Mouse (Mus musculus): ENCODE data around the gene Rnf224. TPM values are rescaled to one million over a fixed set of nuclear protein-coding genes. Genes with fewer than 3 reads are reported as not detected.

The Rnf224 gene
- total RNA-seq, 2 experiments from 2014 or later, result not detected

DNA sequence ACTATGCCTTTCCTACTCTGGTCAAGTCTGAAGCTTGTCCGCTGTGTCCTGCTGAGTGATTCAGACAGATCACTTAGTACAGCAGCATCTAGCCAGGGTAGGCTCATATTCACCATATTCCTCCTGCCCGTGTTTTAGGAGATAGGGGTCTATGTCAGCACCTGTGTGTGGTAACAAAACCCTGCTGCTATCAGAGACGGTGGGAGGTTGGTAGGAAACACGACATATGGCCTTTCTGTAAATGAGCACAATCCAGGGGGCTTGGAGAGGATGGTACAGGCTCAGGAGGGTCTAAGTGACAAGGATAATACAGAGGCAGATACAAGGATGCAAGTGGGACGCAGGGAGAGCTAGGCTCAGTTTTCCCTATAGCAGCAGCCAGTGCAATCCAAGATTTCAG is 7.0 kb downstream of the Rnf224 start:
- DNase-seq, result no peak
- H3K27ac ChIP-seq, result peak overlapping the region; percentile 98; the same call in 1 of the 2 replicates
- no peak overlapping the region for H3K4me3 ChIP-seq
- intact Hi-C loops (cut with DNase I), result loop anchor here (5.0 kb wide), 1 partner anchor 63 kb away; no protein-coding TSS in a partner anchor
- TF ChIP-seq CTCF (IDR thresholded peaks at IDR 0.05), result no peak

DNA sequence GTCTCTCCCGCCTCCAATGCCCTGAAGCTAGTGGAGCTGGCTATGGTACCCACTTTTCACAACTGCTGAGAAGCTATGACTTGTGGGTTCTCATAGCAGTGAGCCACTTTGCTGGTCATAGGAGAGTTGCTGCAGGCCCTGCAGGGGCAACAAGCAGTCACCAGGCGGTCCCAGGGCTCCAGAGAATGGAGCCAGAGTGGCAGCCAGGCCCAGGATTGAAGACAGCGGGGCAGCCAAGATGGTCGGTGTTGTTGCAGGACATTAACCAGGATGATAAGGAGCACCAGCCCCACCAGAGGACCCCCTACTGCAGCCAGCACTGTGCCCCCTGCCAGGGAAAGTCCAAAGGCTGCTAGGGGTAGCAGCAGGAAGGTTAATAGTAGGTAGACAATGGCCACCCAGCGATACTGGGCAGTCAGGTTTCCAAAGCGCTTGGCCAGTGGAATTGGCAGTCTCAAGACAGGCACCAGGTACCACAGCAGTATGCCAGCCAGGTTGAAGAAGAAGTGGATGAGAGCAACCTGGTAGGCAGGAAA is 7.5 kb downstream of the Rnf224 start:
- intact Hi-C loops (cut with DNase I), result loop anchor here (1.0 to 5.0 kb wide), 3 partner anchors 26 to 63 kb away; partner anchors contain the start of gene Tmem203
- Histone ChIP-seq H3K27ac (peak overlapping the region; percentile 98), H3K4me3 (peak overlapping the region; percentile 61)
- no peak for DNase-seq
- TF ChIP-seq CTCF (IDR thresholded peaks at IDR 0.05), result no peak

DNA sequence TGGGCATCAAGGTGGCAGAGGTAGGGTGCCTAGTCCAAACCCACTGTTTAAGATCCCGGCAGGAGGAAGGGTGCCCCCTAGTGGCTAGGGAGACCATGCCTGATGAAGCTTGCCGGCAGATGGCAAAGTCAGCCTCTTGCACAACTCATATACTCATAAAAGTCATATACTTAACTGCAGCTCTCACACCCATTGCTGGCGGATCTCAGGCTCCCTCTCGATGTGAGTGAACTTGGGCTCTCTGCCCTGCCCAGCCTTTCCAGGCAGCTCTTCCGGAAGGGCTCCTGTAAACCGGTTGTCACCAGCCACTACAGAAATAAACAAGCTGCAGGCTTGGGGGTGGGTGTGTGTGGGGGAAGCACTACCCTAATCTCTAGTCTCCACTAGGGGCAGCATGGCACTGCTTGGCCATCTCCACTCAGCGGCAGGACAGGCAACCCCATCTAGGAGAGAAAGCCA is 8.1 kb downstream of the Rnf224 start:
- peak; percentile 91 for DNase-seq
- TF ChIP-seq CTCF (IDR thresholded peaks at IDR 0.05), result peak; percentile 73
- Histone ChIP-seq H3K27ac (peak overlapping the region; percentile 98), H3K4me3 (peak overlapping the region; percentile 61)
- intact Hi-C loops (cut with DNase I), result loop anchor here (1.0 to 5.0 kb wide), 3 partner anchors 27 to 64 kb away; partner anchors contain the start of gene Tmem203

DNA sequence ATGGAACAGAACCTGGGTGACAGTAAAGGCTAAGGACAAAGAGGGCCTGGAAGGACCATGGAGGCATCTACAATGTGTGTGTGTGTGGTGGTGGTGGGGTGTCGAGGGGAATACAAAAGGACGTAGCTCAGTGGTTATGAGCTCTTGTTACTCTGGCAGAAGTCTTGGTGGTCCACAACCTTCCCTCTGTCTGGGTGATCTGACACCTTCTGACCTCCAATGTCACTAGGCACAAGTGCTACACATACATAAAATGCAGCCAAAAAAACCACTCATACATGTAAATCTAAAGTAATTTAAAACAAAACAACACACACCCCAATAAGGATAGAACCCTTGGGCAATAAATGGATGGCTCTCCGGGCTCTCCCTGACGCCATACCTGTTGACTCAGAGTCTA is 9.2 kb downstream of the Rnf224 start:
- H3K27ac ChIP-seq, result peak overlapping the region; percentile 98
- DNase-seq, result no peak
- intact Hi-C loops (cut with DNase I), result loop anchor here (5.0 kb wide), 1 partner anchor 65 kb away; no protein-coding TSS in a partner anchor
- TF ChIP-seq CTCF (IDR thresholded peaks at IDR 0.05), result no peak
- no peak overlapping the region for H3K4me3 ChIP-seq

DNA sequence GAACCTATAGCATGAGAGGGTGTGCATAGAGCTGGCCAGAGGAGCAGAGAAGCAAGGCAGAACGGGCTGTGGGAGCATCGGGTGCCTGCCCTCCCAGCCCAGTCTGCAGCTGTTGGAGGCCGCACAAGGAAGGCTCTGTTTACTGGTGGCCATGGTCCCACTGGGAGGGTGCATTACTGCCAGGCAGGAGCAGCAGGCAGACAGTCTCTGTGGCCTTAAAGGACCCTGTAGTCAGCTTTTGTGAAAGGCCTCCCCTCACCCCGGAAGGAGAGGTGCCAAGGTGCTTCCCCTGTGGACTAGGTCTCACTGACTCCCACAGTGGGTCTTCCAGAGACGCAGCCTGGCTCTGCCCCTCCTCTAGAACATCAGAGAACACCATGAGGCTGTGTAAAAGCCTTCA is 9.7 kb downstream of the Rnf224 start:
- no peak for TF ChIP-seq CTCF (IDR thresholded peaks at IDR 0.05)
- peak overlapping the region; percentile 26; the same call in 1 of the 2 replicates for H3K4me3 ChIP-seq
- peak; percentile 83 for DNase-seq
- peak overlapping the region; percentile 98 for H3K27ac ChIP-seq
- intact Hi-C loops (cut with DNase I), result loop anchor here (5.0 kb wide), 1 partner anchor 65 kb away; no protein-coding TSS in a partner anchor

DNA sequence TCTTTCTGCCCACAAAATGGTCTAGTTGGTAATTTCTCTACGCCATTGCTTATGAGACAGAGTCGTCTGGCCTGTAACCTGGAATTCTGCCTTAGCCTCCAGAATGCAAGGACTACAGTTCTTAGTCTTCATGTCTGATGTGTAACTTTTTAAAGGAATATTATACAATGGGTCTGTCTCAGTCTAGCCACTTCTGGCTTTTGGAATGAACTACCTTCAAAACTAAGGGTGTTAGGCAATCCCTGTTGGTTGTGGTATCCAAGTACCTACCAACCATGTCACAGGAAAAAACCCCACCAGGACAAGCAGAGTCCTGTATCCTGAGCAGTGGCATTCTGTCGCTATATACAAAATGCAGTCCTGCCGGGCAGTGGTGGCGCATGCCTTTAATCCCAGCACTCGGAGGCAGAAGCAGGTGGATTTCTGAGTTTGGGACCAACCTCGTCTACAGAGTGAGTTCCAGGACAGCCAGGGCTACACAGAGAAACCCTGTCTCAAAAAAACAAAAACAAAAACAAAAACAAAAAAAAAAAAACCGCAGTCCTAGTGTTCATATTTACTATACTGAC is 10.7 kb downstream of the Rnf224 start:
- peak overlapping the region; percentile 98 for H3K27ac ChIP-seq
- intact Hi-C loops (cut with DNase I), result loop anchor here (5.0 kb wide), 1 partner anchor 66 kb away; no protein-coding TSS in a partner anchor
- DNase-seq, result no peak
- H3K4me3 ChIP-seq, result peak overlapping the region; percentile 72
- TF ChIP-seq CTCF (IDR thresholded peaks at IDR 0.05), result no peak

DNA sequence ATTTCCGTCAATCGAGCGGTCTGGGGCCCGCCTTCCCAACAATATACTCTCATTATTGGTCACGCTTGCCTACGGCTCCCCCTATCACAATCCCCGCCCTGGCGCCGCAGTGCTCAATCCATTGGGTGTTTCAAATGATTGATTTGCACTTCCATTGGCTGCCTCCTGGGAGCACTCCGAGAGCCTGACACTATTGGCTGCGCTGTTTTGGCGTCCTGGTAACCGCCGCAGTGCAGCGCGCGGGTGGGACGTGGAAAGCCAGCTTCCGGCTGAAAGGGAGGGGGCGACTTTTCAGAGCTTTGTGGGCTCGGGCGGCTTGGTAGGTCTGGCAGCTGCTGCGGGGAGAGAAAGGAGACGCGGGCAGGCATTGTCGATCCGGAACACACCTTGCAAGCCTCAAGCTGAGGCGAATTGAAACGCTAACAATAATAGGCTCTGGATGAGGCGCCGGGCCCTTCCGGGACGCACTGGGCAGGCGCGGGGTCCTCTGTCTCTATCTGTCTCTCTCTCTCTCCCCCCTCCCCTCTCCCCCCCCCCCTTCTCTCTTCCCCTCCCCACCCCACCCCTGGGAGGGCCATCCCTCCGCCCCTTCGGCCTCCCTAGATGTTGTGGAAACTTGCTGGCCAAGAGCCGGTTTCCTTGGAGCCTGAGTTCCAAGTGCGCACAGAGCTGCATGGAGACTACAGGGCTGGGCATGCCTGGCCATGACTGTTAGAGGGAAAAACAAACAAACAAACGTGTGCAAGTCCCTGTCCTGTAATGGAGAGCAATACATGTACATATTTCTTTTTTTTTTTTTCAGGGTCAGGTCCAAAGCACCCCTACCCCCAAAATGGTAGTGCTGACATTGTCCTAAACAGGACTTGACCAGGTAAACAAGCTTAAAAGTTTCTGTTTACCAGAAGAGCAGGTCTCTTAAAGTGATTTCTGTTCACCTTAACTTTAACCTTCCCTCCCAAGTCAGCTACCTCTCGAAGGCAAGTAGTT is 11.5 kb downstream of the Rnf224 start:
- DNase-seq, result peak; percentile 99
- no peak for TF ChIP-seq CTCF (IDR thresholded peaks at IDR 0.05)
- Histone ChIP-seq H3K27ac (peak overlapping the region; percentile 98), H3K4me3 (peak overlapping the region; percentile 93)
- intact Hi-C loops (cut with DNase I), result loop anchor here (5.0 kb wide), 1 partner anchor 67 kb away; no protein-coding TSS in a partner anchor

DNA sequence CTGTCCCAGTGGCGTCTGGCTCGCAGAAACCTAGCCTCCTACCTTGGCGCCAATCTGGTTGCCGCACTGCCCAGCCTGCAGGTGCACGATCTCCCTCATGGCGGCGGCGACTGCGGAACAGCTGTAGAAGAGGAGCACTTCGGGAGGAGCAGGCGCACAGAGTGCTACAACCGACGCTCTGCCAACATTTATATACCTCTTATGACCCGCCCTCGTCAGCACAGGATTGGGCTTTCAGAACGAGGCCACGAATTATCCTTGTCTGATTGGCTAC is 12.2 kb downstream of the Rnf224 start, which contains the start of gene Tubb4b:
Tubb4b (minus strand) TSS at position 211 of the 274 bp plus-strand sequence.
- peak within 1 kb of the TSS; percentile 98 for H3K27ac ChIP-seq
- no peak for DNase-seq
- TF ChIP-seq CTCF (IDR thresholded peaks at IDR 0.05), result peak; percentile 37; the same call in 1 of the 2 replicates
- H3K4me3 ChIP-seq, result peak within 1 kb of the TSS; percentile 93
- intact Hi-C loops (cut with DNase I), result no loop called here

DNA sequence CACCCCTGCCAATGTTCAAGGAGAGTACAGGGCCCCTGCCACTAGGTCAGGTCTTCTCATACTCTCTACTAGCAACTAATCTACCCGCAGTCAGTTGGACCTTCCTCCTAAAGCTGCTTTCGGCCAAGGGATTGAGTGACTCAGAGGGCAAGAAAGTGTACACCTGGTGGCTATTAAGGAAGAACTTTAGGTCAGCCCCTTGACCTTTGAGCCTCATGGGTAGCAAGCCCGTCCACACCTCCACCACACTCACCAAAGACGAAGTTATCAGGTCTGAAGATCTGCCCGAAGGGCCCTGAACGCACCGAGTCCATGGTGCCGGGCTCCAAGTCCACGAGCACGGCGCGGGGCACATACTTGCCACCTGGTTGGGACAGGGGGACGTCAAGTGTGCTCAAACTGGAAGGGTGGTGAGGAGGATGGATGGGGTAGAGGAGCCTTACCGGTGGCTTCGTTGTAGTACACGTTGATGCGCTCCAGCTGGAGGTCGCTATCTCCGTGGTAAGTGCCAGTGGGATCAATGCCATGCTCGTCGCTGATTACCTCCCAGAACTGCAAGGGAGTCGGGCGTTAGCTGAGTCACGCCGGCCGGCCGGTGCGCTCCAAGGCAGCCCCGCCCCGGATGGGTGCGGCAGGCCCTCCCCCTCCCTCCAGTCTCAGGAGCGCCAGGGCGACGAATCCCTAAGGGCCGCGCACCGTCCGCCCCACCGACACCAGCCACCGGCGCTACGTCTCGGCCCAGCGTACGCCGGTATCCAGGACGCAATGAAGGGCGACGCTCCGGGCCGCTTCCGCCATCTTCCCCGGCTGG is 12.7 kb downstream of the Rnf224 start:
- Histone ChIP-seq H3K27ac (peak overlapping the region; percentile 97), H3K4me3 (peak overlapping the region; percentile 93)
- intact Hi-C loops (cut with DNase I), result no loop called here
- peak; percentile 94 for DNase-seq
- TF ChIP-seq CTCF (IDR thresholded peaks at IDR 0.05), result no peak

DNA sequence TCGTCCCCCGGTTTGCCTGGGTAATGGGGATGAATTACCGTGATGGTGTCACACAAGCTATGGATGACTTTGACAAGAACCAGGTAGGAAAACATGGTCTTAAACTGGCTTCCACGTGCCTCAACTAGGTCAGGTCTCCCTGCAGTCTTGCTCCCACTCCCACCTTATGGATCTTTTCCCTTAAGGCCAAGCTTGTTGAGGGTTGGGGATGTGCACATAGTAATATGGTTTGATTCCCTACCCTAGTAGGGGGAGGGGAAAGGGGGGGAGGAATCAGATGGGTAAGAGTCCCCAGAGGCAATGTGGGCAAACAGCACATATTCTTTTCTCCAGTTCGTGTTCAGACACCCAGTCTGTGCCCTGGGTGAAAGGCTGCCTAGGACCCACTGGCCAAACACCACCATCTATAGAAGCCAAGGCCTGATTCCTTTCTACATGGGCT is 15.2 kb downstream of the Rnf224 start:
- intact Hi-C loops (cut with DNase I), result no loop called here
- no peak for TF ChIP-seq CTCF (IDR thresholded peaks at IDR 0.05)
- peak overlapping the region; percentile 41; the same call in 1 of the 2 replicates for H3K27ac ChIP-seq
- peak overlapping the region; percentile 51 for H3K4me3 ChIP-seq
- DNase-seq, result no peak

DNA sequence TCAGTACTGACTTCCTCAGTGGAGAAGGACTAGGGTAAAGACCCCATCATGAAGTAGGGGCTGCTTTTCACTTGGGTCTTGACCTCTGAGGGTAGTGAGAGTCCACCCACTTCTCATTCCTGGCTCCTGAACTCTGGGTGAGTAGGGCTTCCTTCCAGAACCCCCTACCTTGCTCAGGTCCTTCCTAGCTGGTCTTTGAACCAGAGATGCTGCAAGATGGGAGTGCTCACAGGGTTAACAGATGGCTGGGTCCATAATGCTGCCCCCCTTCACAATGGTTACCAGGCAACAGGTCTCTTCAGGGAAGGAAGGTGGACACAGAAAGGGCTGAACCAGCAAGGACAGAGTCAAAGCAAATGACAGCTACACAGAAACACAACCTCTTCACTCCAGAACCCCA is 18.1 kb downstream of the Rnf224 start, which contains the start of gene Fam166a:
Fam166a (plus strand) TSS at position 301 of the 400 bp plus-strand sequence.
- H3K27ac ChIP-seq, result no peak within 1 kb of the TSS
- H3K4me3 ChIP-seq, result no peak within 1 kb of the TSS
- no peak for DNase-seq
- TF ChIP-seq CTCF (IDR thresholded peaks at IDR 0.05), result no peak
- intact Hi-C loops (cut with DNase I), result no loop called here

Data from gastrocnemius, adult 2 months (tissue).